ENCODE assay signal across 7 mouse cellular contexts in the genomic region with DNA sequence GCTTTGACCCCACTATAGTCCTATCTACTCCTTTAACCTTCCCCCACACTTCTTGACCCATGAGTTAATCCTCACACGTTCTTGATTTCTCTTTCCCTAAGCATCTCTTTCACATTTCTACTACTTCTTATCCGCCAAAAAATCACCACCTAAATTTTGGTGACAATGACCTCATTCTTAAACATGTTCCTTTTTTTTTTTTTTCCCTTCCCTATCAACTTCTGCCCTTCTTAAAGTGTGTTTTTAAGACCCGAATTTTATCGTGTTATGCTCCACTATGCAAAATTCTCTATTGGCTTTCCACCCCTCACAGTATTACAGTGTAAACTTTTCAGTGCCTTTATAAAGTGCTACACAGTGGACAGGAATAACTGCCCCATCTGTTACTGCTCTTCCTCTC. TPM values are rescaled to one million over a fixed set of nuclear protein-coding genes. Genes with fewer than 3 reads are reported as not detected.
A peak's percentile ranks its signal among the peaks of the same experiment; 100 is the strongest.
DNase-seq lines count a peak whose midpoint lies in the region; ATAC-seq lines count a peak whose summit lies in the region.

No protein-coding gene starts in this region.

- 59% methylated on average over 4 of the region's 4 CpGs for WGBS in lung, embryonic 15.5 days
- WGBS in forebrain, embryonic 14.5 days: 81% methylated on average over 4 of the region's 4 CpGs
- WGBS in liver, embryonic 12.5 days (ENCODE audit: insufficient replicate concordance): 69% methylated on average over 4 of the region's 4 CpGs
- WGBS in stomach, embryonic 16.5 days: 68% methylated on average over 4 of the region's 4 CpGs

- peak overlapping the region; percentile 95; the same call in 1 of the 2 replicates for H3K9ac ChIP-seq in lung, embryonic 15.5 days
- H3K9ac ChIP-seq in forebrain, embryonic 14.5 days (ENCODE audit: low read length): peak overlapping the region; percentile 90; the same call in 1 of the 2 replicates
- H3K9ac ChIP-seq in liver, embryonic 12.5 days: peak overlapping the region; percentile 91; the same call in 1 of the 2 replicates
- peak overlapping the region; percentile 96; the same call in 1 of the 2 replicates for H3K9ac ChIP-seq in stomach, embryonic 16.5 days (ENCODE audit: low read length)

- no peaks in the 10 kb centered on the region for H3K27me3 ChIP-seq in lung, embryonic 15.5 days
- H3K27me3 ChIP-seq in forebrain, embryonic 14.5 days (replicated peaks; ENCODE audit: control insufficient read depth, insufficient read depth, low read length): no peaks in the 10 kb centered on the region
- no peaks in the 10 kb centered on the region for H3K27me3 ChIP-seq in liver, embryonic 12.5 days (replicated peaks)
- H3K27me3 ChIP-seq in stomach, embryonic 16.5 days (ENCODE audit: control insufficient read depth, insufficient read depth, low read length): no peaks in the 10 kb centered on the region

- ATAC-seq in lung, embryonic 15.5 days (ENCODE audit: borderline replicate concordance, extremely low read depth, low FRiP score, low TSS enrichment): no peak
- ATAC-seq in forebrain, embryonic 14.5 days: no peak
- no peak for ATAC-seq in liver, embryonic 12.5 days
- no peak for ATAC-seq in stomach, embryonic 16.5 days (ENCODE audit: insufficient read depth, low FRiP score)

- peak overlapping the region; percentile 96; the same call in 1 of the 2 replicates for H3K27ac ChIP-seq in lung, embryonic 15.5 days
- no peak overlapping the region for H3K27ac ChIP-seq in forebrain, embryonic 14.5 days (ENCODE audit: low read depth, low read length)
- H3K27ac ChIP-seq in liver, embryonic 12.5 days: no peak overlapping the region
- H3K27ac ChIP-seq in stomach, embryonic 16.5 days (ENCODE audit: low read length): no peak overlapping the region

- H3K4me1 ChIP-seq in lung, embryonic 15.5 days: peaks cover 23% of the 10 kb centered on the region
- peaks cover 9% of the 10 kb centered on the region for H3K4me1 ChIP-seq in forebrain, embryonic 14.5 days (ENCODE audit: control insufficient read depth, insufficient read depth, low read length)
- H3K4me1 ChIP-seq in liver, embryonic 12.5 days: peaks cover 50% of the 10 kb centered on the region
- H3K4me1 ChIP-seq in stomach, embryonic 16.5 days (ENCODE audit: control insufficient read depth, insufficient read depth, low read length): peaks cover 12% of the 10 kb centered on the region

- no peaks in the 10 kb centered on the region for H3K9me3 ChIP-seq in lung, embryonic 15.5 days
- H3K9me3 ChIP-seq in forebrain, embryonic 14.5 days (replicated peaks; ENCODE audit: control insufficient read depth, low read length): no peaks in the 10 kb centered on the region
- H3K9me3 ChIP-seq in liver, embryonic 12.5 days (replicated peaks): no peaks in the 10 kb centered on the region
- H3K9me3 ChIP-seq in stomach, embryonic 16.5 days (replicated peaks; ENCODE audit: control insufficient read depth, low read length): no peaks in the 10 kb centered on the region

- peak overlapping the region; percentile 87 for H3K4me3 ChIP-seq in lung, embryonic 15.5 days
- peak overlapping the region; percentile 78; the same call in 1 of the 2 replicates for H3K4me3 ChIP-seq in forebrain, embryonic 14.5 days (ENCODE audit: low read depth, low read length)
- peak overlapping the region; percentile 83 for H3K4me3 ChIP-seq in liver, embryonic 12.5 days
- H3K4me3 ChIP-seq in stomach, embryonic 16.5 days (replicated peaks; ENCODE audit: low read length): peak overlapping the region; percentile 88

- DNase-seq in lung, postnatal 4 days: no peak
- no peak for DNase-seq in forebrain, embryonic 14.5 days (ENCODE audit: low spot score)
- DNase-seq in natural killer cell, adult 2 months (ENCODE audit: low spot score in 2 of 2): no peak
- DNase-seq in cerebellum, postnatal 25 days: no peak

- H3K36me3 ChIP-seq in lung, embryonic 15.5 days: peaks cover 7% of the 10 kb centered on the region; the same call in 1 of the 2 replicates
- H3K36me3 ChIP-seq in forebrain, embryonic 14.5 days (ENCODE audit: control insufficient read depth, insufficient read depth, low read length): 0 out of 2 replicates have a peak, but pooled peaks cover 7% of the 10 kb centered on the region
- peaks cover 23% of the 10 kb centered on the region for H3K36me3 ChIP-seq in liver, embryonic 12.5 days
- no peaks in the 10 kb centered on the region for H3K36me3 ChIP-seq in stomach, embryonic 16.5 days (ENCODE audit: control insufficient read depth, insufficient read depth, low read length)

- peak overlapping the region; percentile 80 for H3K4me2 ChIP-seq in lung, embryonic 15.5 days
- peak overlapping the region; percentile 68; the same call in 1 of the 2 replicates for H3K4me2 ChIP-seq in forebrain, embryonic 14.5 days (ENCODE audit: low read length)
- peak overlapping the region; percentile 78 for H3K4me2 ChIP-seq in liver, embryonic 12.5 days
- peak overlapping the region; percentile 74 for H3K4me2 ChIP-seq in stomach, embryonic 16.5 days (ENCODE audit: low read depth, low read length)

RNA-seq across cellular contexts. Expression of a gene that starts 1.5 kb away (rescaled TPM):
- polyA plus RNA-seq in lung, embryonic 15.5 days (2015; fragmentation: Nextera tagmentation; extraction: Ambion mirVana): 41.4 and 47.2 TPM in 2 replicates
- polyA plus RNA-seq in forebrain, embryonic 14.5 days (2014; fragmentation: Nextera tagmentation; extraction: Ambion mirVana): 24.6 and 29.4 TPM in 2 replicates
- 19.2 and 20.7 TPM in 2 replicates for polyA plus RNA-seq in liver, embryonic 12.5 days (2016; fragmentation: Nextera tagmentation; extraction: Ambion mirVana)
- 38.7 and 39.9 TPM in 2 replicates for polyA plus RNA-seq in stomach, embryonic 16.5 days (2015; fragmentation: Nextera tagmentation; extraction: Ambion mirVana)
